Mouse (Mus musculus) megakaryocyte, embryonic 14.5 days (primary cell): ENCODE results near the gene Vdac1. TPM values are rescaled to one million over a fixed set of nuclear protein-coding genes. Genes with fewer than 3 reads are reported as not detected.

ENCODE experiments used
- H3K27me3 ChIP-seq: replicated peaks from 2 replicates; pipeline ENCODE3; 2012; ENCODE audit warnings: inconsistent platforms
- H3K36me3 ChIP-seq: replicated peaks from 2 replicates; pipeline ENCODE3; 2012; ENCODE audit warnings: low read length, inconsistent platforms, mixed read lengths
- H3K4me1 ChIP-seq: 2 replicates; pipeline ENCODE4 v1.6.1; 2012; ENCODE audit warnings: inconsistent platforms
- H3K4me3 ChIP-seq: replicated peaks from 2 replicates; pipeline ENCODE3; 2012; ENCODE audit warnings: moderate library complexity, mild to moderate bottlenecking, inconsistent platforms
- H3K9me3 ChIP-seq: 2 replicates; pipeline ENCODE4 v1.6.1; 2012; ENCODE audit warnings: inconsistent platforms
- FLI1 ChIP-seq: IDR thresholded peaks from 2 replicates; pipeline ENCODE4 v1.6.1; 2012; ENCODE audit warnings: low read length, inconsistent platforms, mixed read lengths
- GATA1 ChIP-seq: IDR thresholded peaks from 3 replicates; pipeline ENCODE4 v1.6.1; 2012; ENCODE audit warnings: mixed read lengths, low read length, inconsistent platforms, borderline replicate concordance
- polyA plus RNA-seq: library from polyadenylated mRNA; stranded (reverse); fragments of >175 nt; gene quantifications from 2 replicates; pipeline ENCODE4 v1.2.3, GENCODE M21; 2012; ENCODE audit warnings: low replicate concordance; ENCODE audit not compliant: insufficient read depth

Vdac1 gene
- polyA plus RNA-seq, 1 experiment, result 27.3 TPM

DNA sequence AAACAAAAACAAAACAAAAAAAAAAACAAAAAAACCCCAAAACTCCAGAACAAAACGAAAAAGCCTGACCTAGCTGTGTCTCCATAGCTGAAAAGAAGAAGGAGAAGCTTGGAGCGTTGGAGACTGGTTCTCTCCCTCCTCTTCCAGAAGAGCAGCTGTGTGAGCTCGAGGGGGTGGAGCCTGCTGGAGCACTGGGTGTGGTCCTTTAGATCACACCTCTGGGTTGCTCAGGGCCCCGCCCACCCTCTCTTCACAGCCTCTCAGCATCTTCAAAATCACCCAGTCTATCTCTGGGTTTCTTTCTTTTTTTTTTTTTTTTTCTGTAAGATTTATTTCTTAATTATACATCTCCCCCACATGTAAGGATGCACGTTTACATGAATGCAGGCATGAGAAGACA is 58.6 kb downstream of the Vdac1 start:
- peaks cover 30% of the 10 kb centered on the region for H3K27me3 ChIP-seq
- no peaks in the 10 kb centered on the region for H3K36me3 ChIP-seq
- TF ChIP-seq GATA1 (no peak), FLI1 (no peak)
- peaks cover 3% of the 10 kb centered on the region; the same call in 1 of the 2 replicates for H3K9me3 ChIP-seq
- no peak overlapping the region for H3K4me3 ChIP-seq
- H3K4me1 ChIP-seq, result peaks cover 8% of the 10 kb centered on the region; the same call in 1 of the 2 replicates

DNA sequence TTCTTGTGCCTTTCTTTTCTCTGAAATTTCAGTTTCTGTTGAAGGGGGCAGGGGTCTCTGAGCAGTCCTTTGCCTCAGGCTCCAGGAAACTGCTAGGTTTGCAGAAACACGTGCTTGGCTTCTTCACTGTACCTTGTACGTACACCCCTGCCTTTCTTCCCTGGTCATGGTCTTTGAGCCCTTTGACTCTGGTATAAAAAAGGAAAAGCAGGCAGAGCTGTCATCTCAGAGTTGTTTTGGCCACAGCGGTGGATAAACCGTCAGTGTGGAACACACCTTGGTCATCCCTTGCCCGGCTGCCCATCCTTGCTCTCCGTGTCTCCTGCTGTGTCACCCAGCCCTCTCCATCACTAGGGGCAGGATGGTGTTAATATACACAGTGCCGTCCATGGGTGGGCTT is 59.2 kb downstream of the Vdac1 start:
- H3K27me3 ChIP-seq, result peaks cover 30% of the 10 kb centered on the region
- H3K4me3 ChIP-seq, result no peak overlapping the region
- H3K4me1 ChIP-seq, result peaks cover 8% of the 10 kb centered on the region; the same call in 1 of the 2 replicates
- H3K36me3 ChIP-seq, result no peaks in the 10 kb centered on the region
- peaks cover 3% of the 10 kb centered on the region; the same call in 1 of the 2 replicates for H3K9me3 ChIP-seq
- TF ChIP-seq GATA1, result no peak
- TF ChIP-seq FLI1, result no peak

DNA sequence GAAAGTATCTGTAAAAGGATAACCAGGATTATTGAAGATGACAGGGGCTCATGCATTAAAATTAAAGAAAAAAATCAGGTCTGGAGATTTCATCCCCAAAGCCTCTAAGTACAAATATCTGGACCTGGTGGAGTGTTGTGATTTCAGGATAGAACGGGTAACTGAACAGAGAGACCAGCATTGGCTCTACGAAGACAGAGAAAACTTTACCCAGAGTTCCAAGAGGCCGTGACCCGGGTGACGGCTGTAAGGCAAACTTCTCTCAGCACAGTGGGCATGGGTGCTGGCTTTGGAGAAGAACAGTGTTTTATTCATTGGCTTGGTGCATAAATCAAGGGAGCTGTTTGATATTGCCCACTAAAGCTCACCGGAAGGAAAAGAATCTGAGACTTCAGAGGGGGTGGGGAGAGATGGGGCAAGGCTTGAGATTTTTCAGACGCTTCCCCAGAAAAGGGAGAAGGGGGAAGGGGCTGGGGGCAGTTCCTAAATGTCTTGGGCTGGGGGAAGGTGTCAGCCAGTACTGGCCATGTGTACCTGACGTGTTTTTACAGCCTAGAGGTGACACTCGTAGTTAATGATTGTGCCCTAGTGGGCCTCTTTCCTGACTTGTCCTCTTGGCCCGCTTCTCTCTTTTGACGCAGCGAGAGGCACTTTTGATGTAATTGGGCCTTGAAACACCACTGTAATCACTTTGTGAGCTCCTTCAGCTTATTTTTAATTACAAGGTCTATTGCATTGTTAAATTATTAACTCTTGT is 59.8 kb downstream of the Vdac1 start:
- TF ChIP-seq FLI1 (no peak), GATA1 (no peak)

DNA sequence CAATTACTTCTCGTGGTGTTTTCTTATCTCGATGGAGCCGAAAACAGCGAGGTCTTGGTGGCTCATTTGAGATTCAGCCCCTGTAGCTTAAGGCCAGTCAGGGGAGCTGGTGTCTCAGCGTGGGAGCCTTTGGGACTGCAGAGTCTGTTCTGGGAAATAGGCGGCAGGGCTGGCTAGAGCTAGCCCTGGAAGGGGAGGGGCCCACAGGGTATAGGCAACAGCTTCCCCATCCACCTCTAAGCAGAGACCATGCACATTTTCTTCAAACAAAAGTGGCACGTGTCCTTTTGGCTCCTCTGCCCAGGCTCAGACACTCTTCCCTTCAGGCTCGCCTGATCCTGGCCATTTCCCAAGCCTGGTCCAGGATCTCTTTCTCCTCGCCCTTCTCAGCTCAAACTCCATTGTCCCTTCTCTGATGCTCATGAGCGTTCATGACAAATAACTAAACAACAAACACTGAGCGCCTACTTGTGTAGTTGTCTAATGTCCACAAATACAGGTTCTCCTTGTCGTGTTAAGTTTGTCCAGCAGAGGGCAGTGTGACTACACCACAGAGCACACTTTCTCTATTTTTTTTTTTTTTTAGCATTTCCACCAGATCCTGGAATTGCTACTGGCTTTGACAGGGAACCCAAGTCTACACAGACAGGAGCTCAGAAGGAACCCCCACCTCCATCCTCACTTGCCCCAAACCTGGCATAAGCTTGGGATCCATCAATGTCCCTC is 60.6 kb downstream of the Vdac1 start:
- peaks cover 3% of the 10 kb centered on the region; the same call in 1 of the 2 replicates for H3K9me3 ChIP-seq
- H3K36me3 ChIP-seq, result no peaks in the 10 kb centered on the region

More for the DNA sequence above, 59.8 kb downstream of the Vdac1 start:
- H3K4me3 ChIP-seq, result no peak overlapping the region
- H3K36me3 ChIP-seq, result no peaks in the 10 kb centered on the region
- peaks cover 3% of the 10 kb centered on the region; the same call in 1 of the 2 replicates for H3K9me3 ChIP-seq
- H3K4me1 ChIP-seq, result peaks cover 8% of the 10 kb centered on the region; the same call in 1 of the 2 replicates
- H3K27me3 ChIP-seq, result peaks cover 30% of the 10 kb centered on the region

DNA sequence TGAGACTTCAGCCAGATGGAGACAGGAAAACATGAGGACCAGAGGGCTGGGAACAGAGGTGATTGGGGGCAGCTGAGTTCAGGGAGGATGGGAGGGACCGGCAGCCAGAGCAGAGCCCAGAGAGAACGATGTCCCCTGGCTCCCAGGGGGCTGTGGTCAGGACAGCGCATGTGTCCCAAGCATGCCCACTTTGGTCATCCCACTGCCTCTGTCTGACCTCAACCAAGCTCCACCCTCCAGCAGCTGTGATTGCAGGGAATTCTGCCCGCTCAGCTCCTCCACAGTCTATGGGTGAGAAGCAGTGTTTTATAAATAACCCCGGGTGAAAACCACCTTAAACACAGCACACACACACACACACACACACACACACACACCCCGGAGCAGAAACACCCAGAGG is 68.8 kb downstream of the Vdac1 start:
- Histone ChIP-seq H3K4me1 (no peaks in the 10 kb centered on the region), H3K9me3 (peaks cover 15% of the 10 kb centered on the region), H3K4me3 (peak overlapping the region; percentile 53), H3K36me3 (no peaks in the 10 kb centered on the region), H3K27me3 (peaks cover 21% of the 10 kb centered on the region)
- TF ChIP-seq GATA1 (no peak), FLI1 (no peak)

More for the DNA sequence above, 60.6 kb downstream of the Vdac1 start:
- no peak for TF ChIP-seq GATA1
- TF ChIP-seq FLI1, result no peak
- no peak overlapping the region for H3K4me3 ChIP-seq
- H3K4me1 ChIP-seq, result peaks cover 8% of the 10 kb centered on the region; the same call in 1 of the 2 replicates
- peaks cover 29% of the 10 kb centered on the region for H3K27me3 ChIP-seq

DNA sequence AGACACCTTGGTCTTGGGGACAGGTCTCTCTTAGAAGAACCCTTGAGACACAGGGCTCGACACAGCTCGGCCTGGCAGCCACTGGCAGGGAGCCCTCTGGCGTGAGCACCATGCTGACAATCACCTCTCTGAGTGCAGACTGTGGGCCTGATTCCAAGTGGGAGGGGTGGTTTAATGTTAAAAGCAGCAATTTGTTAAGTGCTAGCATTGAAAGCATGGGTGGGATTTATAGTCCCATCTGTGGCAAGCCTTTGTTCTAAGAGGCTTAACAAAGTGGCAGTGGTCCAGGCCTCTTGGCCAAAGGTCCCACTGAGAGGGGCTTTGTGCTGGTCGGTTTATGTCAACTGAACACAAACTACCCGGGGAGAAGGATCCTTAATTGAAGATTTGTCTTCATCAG is 70.9 kb downstream of the Vdac1 start:
- TF ChIP-seq FLI1 (no peak), GATA1 (no peak)
- Histone ChIP-seq H3K4me3 (no peak overlapping the region), H3K9me3 (peaks cover 15% of the 10 kb centered on the region), H3K27me3 (peaks cover 26% of the 10 kb centered on the region), H3K36me3 (no peaks in the 10 kb centered on the region), H3K4me1 (no peaks in the 10 kb centered on the region)

DNA sequence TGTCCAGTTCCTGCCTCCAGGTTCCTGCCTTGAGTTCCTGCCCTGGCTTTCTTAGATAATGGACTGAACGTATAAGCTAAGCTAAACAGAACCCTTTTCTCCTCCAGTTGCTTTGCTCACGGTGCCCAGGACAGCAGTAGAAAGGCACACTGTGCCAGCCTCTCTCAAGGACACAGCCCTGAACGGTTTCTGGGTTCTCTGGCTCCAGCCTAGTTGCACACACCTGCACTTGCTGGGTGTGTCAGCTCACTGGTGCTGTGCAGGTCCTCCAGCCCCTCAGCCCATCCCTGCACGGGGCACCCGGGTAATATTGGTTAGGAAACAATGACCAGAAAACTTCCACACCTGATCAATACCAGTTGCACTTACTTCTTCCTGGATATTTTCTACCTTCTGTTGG is 71.5 kb downstream of the Vdac1 start:
- H3K4me1 ChIP-seq, result no peaks in the 10 kb centered on the region
- H3K27me3 ChIP-seq, result peaks cover 28% of the 10 kb centered on the region
- no peak for TF ChIP-seq GATA1
- no peak for TF ChIP-seq FLI1
- H3K4me3 ChIP-seq, result no peak overlapping the region
- H3K9me3 ChIP-seq, result peaks cover 15% of the 10 kb centered on the region
- no peaks in the 10 kb centered on the region for H3K36me3 ChIP-seq

DNA sequence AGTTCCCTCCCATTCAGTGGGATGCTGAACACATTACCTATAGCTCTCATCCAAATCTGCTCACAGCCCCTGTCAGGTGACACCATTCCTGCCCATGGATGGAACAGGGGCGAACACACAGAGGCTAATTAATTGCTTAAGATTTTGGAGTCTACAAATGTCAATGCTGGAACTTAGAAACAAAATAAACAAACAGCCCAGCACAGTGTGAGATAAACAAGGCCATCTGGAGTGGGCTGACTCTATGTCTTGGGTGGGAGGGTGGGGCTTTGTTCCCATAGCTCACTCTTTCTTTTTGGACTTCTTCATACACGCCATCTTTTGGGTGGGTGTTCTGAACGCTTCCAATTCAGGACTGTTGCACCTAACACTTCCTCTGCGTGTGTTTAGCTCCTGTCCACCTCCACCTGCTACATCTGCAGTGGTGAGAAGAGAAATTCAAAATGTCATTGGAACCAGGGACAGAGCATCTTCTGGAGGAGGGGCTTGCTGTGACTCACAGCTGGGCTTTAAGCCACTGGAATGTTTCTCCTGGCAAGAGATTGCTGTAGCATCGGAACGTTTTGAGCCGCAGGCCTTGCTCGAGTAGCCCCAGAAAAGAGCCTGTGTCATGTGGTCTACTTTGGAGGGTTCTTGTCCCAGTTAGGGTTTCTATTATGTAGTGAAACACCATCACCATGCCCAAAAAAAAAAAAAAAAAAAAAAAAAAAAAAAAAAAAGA is 72.6 kb downstream of the Vdac1 start:
- Histone ChIP-seq H3K9me3 (peaks cover 15% of the 10 kb centered on the region), H3K27me3 (peaks cover 34% of the 10 kb centered on the region), H3K4me3 (no peak overlapping the region), H3K4me1 (no peaks in the 10 kb centered on the region), H3K36me3 (no peaks in the 10 kb centered on the region)
- no peak for TF ChIP-seq FLI1
- no peak for TF ChIP-seq GATA1

DNA sequence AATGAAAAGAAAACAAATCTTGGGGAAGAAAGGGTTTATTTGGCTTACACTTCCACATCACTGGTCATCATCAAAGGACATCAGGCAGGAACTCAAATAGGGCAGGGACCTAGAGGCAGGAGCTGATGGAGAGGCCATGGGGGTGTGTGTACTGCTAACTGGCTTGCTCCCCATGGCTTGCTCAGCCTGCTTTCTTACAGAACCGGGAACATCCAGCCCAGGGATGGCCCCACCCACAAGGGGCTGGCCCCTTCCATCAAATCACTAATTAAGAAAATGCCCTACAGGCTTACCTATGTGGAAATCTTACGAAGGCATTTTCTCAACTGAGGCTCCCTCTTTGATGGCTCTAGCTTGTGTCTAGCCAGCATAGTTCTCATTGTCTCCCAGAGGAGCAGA is 73.1 kb downstream of the Vdac1 start:
- no peaks in the 10 kb centered on the region for H3K4me1 ChIP-seq
- TF ChIP-seq FLI1 (no peak), GATA1 (no peak)
- no peaks in the 10 kb centered on the region for H3K36me3 ChIP-seq
- H3K9me3 ChIP-seq, result peaks cover 12% of the 10 kb centered on the region
- H3K27me3 ChIP-seq, result peaks cover 37% of the 10 kb centered on the region
- no peak overlapping the region for H3K4me3 ChIP-seq
